In the genomic region with DNA sequence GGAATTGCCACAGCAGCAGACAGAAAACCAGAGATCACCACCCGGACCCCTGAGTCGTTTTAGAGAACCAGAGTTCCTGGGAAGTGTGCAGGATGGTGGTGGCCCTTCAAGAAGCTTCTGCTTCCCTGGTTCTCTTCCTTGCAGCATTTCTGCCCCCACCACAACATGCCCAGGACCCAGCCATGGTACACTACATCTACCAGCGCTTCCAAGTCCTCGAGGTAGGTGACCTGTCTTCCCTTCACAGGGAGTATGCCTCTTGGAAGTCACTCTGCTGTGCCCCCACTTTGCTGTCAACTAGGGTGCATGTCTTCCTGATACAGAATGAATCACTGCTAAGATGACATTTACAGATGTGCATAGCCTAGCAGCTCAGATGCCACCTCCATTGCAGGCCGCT, we compare ENCODE assay signal across 13 mouse cellular contexts. TPM values are rescaled to one million over a fixed set of nuclear protein-coding genes. Genes with fewer than 3 reads are reported as not detected.
DNase-seq lines count a peak whose midpoint lies in the region; ATAC-seq and TF ChIP-seq lines count a peak whose summit lies in the region.
"Had no signal": no experiment of that assay in that cellular context is flagged by ENCODE, and none has a peak within 500 bp of the region (broad histone marks: within the 10 kb centered on the region; RNA-seq: fewer than 3 reads in every experiment).

No protein-coding gene starts in this region.

- H3K36me3 ChIP-seq in heart, embryonic 14.5 days (ENCODE audit: control insufficient read depth, insufficient read depth, low read length): no peaks in the 10 kb centered on the region; the same call in 1 of the 2 replicates
- H3K36me3 ChIP-seq in lung, postnatal 0 days (ENCODE audit: insufficient read depth, low read length): no peaks in the 10 kb centered on the region
- peaks cover 6% of the 10 kb centered on the region; the same call in 1 of the 2 replicates for H3K36me3 ChIP-seq in intestine, embryonic 15.5 days
- no peaks in the 10 kb centered on the region for H3K36me3 ChIP-seq in small intestine, adult 2 months (ENCODE audit: control insufficient read depth, insufficient read depth, low read length)

- no peaks in the 10 kb centered on the region for H3K27me3 ChIP-seq in heart, embryonic 14.5 days (ENCODE audit: control insufficient read depth, insufficient read depth, low read length)
- no peaks in the 10 kb centered on the region for H3K27me3 ChIP-seq in lung, postnatal 0 days (replicated peaks; ENCODE audit: insufficient read depth, low read length)
- H3K27me3 ChIP-seq in intestine, embryonic 15.5 days (replicated peaks): no peaks in the 10 kb centered on the region
- no peaks in the 10 kb centered on the region for H3K27me3 ChIP-seq in small intestine, adult 2 months (ENCODE audit: control insufficient read depth, insufficient read depth, low read length)

- no peak for TF ChIP-seq EP300 in lung, postnatal 0 days (IDR thresholded peaks at IDR 0.05)

- peak overlapping the region; percentile 52; the same call in 1 of the 2 replicates for H3K9ac ChIP-seq in heart, embryonic 14.5 days (ENCODE audit: low read length)
- no peak overlapping the region for H3K9ac ChIP-seq in lung, postnatal 0 days (replicated peaks; ENCODE audit: low read depth)
- peak overlapping the region; percentile 29; the same call in 1 of the 2 replicates for H3K9ac ChIP-seq in intestine, embryonic 15.5 days

- H3K4me2 ChIP-seq in heart, embryonic 14.5 days (ENCODE audit: low read length): peak overlapping the region; percentile 52
- peak overlapping the region; percentile 42 for H3K4me2 ChIP-seq in lung, postnatal 0 days (replicated peaks; ENCODE audit: low read depth, low read length)
- peak overlapping the region; percentile 50 for H3K4me2 ChIP-seq in intestine, embryonic 15.5 days (replicated peaks)

- no peak; the same call in 1 of the 2 replicates for ATAC-seq in heart, embryonic 14.5 days (ENCODE audit: insufficient number of reproducible peaks, insufficient read depth, low FRiP score, low read depth)
- ATAC-seq in lung, postnatal 0 days: no peak; the same call in 1 of the 2 replicates
- no peak; the same call in 1 of the 2 replicates for ATAC-seq in intestine, embryonic 15.5 days
- ATAC-seq: forebrain, embryonic 14.5 days had no signal

- peak overlapping the region; percentile 27 to 39 for H3K4me3 ChIP-seq in heart, embryonic 14.5 days (ENCODE audit: control insufficient read depth in 1 of 2, insufficient read depth in 1 of 2, low read depth in 1 of 2, low read length in 2 of 2)
- peak overlapping the region; percentile 27; the same call in 1 of the 2 replicates for H3K4me3 ChIP-seq in lung, postnatal 0 days (ENCODE audit: low read depth, low read length)
- peak overlapping the region; percentile 35 for H3K4me3 ChIP-seq in intestine, embryonic 15.5 days (replicated peaks)
- peak overlapping the region; percentile 47 for H3K4me3 ChIP-seq in small intestine, adult 2 months (ENCODE audit: low read depth, low read length)

- no peak for TF ChIP-seq POLR2A in small intestine, adult 2 months (IDR thresholded peaks at IDR 0.05; ENCODE audit: low read depth, low read length)

- no peak for TF ChIP-seq CTCF in lung, postnatal 0 days (IDR thresholded peaks at IDR 0.05)
- no peak for TF ChIP-seq CTCF in small intestine, adult 2 months (IDR thresholded peaks at IDR 0.05; ENCODE audit: extremely low read depth, insufficient read length, insufficient replicate concordance, low read depth, low read length)

- no peaks in the 10 kb centered on the region for H3K9me3 ChIP-seq in heart, embryonic 14.5 days (ENCODE audit: control insufficient read depth, low read length)
- H3K9me3 ChIP-seq in lung, postnatal 0 days (ENCODE audit: low read length): no peaks in the 10 kb centered on the region
- H3K9me3 ChIP-seq in intestine, embryonic 15.5 days: no peaks in the 10 kb centered on the region

- H3K4me1 ChIP-seq in heart, embryonic 14.5 days (ENCODE audit: control insufficient read depth in 2 of 2, insufficient read depth in 2 of 2, low read length in 2 of 2): no peaks in the 10 kb centered on the region
- no peaks in the 10 kb centered on the region for H3K4me1 ChIP-seq in lung, postnatal 0 days (ENCODE audit: insufficient read depth, low read depth, low read length)
- H3K4me1 ChIP-seq in intestine, embryonic 15.5 days (replicated peaks): peaks cover 12% of the 10 kb centered on the region; the same call in 1 of the 2 replicates
- H3K4me1 ChIP-seq in small intestine, adult 2 months (ENCODE audit: control insufficient read depth, insufficient read depth, insufficient read length, low read length): no peaks in the 10 kb centered on the region

- 66% methylated on average over 5 of the region's 5 CpGs for WGBS in heart, embryonic 14.5 days
- WGBS in lung, postnatal 0 days: 59% methylated on average over 5 of the region's 5 CpGs
- 46% methylated on average over 5 of the region's 5 CpGs for WGBS in intestine, embryonic 15.5 days
- 45% methylated on average over 5 of the region's 5 CpGs for WGBS in small intestine, adult 2 months

- DNase-seq in heart, postnatal 4 days: no peak
- no peak for DNase-seq in lung, postnatal 0 days (ENCODE audit: low spot score)
- DNase-seq in lung, postnatal 14 days: no peak
- DNase-seq in ovary, postnatal 10 days (ENCODE audit: low spot score): no peak
- no peak for DNase-seq in layer of hippocampus, adult 9-10 months (ENCODE audit: low spot score)
- DNase-seq: cerebellum, adult 9-10 months had no signal

- peak overlapping the region; percentile 74 to 87 for H3K27ac ChIP-seq in heart, embryonic 14.5 days (replicated peaks in 1 of 2; ENCODE audit: control insufficient read depth in 1 of 2, insufficient read depth in 1 of 2, low read depth in 2 of 2, low read length in 2 of 2)
- peak overlapping the region; percentile 71; the same call in 1 of the 2 replicates for H3K27ac ChIP-seq in lung, postnatal 0 days (ENCODE audit: low read length)
- H3K27ac ChIP-seq in intestine, embryonic 15.5 days: peak overlapping the region; percentile 83
- peak overlapping the region; percentile 4; the same call in 1 of the 2 replicates for H3K27ac ChIP-seq in small intestine, adult 2 months (ENCODE audit: insufficient read depth, low read depth, low read length)

RNA-seq across cellular contexts. Expression of gene Olfml1, which starts 0.4 kb away (rescaled TPM):
- 6.0 and 8.0 TPM in 2 replicates for polyA plus RNA-seq in heart, embryonic 14.5 days (2014; fragmentation: Nextera tagmentation; extraction: Ambion mirVana)
- 1 to 10 TPM; 7.8 to 8.4 TPM for total RNA-seq in heart, postnatal 4 days (2021)
- polyA plus RNA-seq in lung, postnatal 0 days (2015; fragmentation: Nextera tagmentation; extraction: Ambion mirVana): 12.2 and 13.3 TPM in 2 replicates
- 13.1 and 15.2 TPM in 2 replicates for polyA plus RNA-seq in intestine, embryonic 15.5 days (2015; fragmentation: Nextera tagmentation; extraction: Ambion mirVana)
- 0.57 and 0.81 TPM in 2 replicates for polyA plus RNA-seq in small intestine, adult 2 months (2012; rRNA removed)
- total RNA-seq: megakaryocyte-erythroid progenitor cell, adult 5-6 weeks had no signal

RNA-seq across cellular contexts. Expression of gene Ppfibp2, which starts 27.3 kb away (rescaled TPM):
- polyA plus RNA-seq in heart, embryonic 14.5 days (2014; fragmentation: Nextera tagmentation; extraction: Ambion mirVana): 6.0 and 7.3 TPM in 2 replicates
- total RNA-seq in heart, postnatal 4 days (2021): 10 to 100 TPM; 12.7 to 13.3 TPM
- 15.8 and 17.5 TPM in 2 replicates for polyA plus RNA-seq in lung, postnatal 0 days (2015; fragmentation: Nextera tagmentation; extraction: Ambion mirVana)
- polyA plus RNA-seq in intestine, embryonic 15.5 days (2015; fragmentation: Nextera tagmentation; extraction: Ambion mirVana): 11.5 and 12.8 TPM in 2 replicates
- 3.9 and 10.6 TPM in 2 replicates for polyA plus RNA-seq in small intestine, adult 2 months (2012; rRNA removed)

RNA-seq across cellular contexts. Expression of gene 5330417H12Rik, which starts 57.3 kb away (rescaled TPM):
- polyA plus RNA-seq in heart, embryonic 14.5 days (2014; fragmentation: Nextera tagmentation; extraction: Ambion mirVana): not detected in 2 replicates
- not detected for total RNA-seq in heart, postnatal 4 days (2021)
- polyA plus RNA-seq in lung, postnatal 0 days (2015; fragmentation: Nextera tagmentation; extraction: Ambion mirVana): not detected in 2 replicates
- not detected in 2 replicates for polyA plus RNA-seq in intestine, embryonic 15.5 days (2015; fragmentation: Nextera tagmentation; extraction: Ambion mirVana)
- polyA plus RNA-seq in small intestine, adult 2 months (2012; rRNA removed): not detected in 2 replicates
- total RNA-seq: adrenal gland, adult 2 months; megakaryocyte-erythroid progenitor cell, adult 5-6 weeks had no signal
- polyA plus RNA-seq: adrenal gland, adult 2 months; forebrain, embryonic 14.5 days; large intestine, adult 2 months had no signal

Comparison
In these comparisons a context has a peak if more than half of its experiments do, and no peak if none do; other contexts are left out.
1. H3K27ac ChIP-seq: peak in every context shown above with its lines; median percentile 83 in intestine, embryonic 15.5 days; 80 in heart, embryonic 14.5 days; 71 in lung, postnatal 0 days; 4 in small intestine, adult 2 months.